Mouse (Mus musculus) embryonic facial prominence, embryonic 14.5 days (tissue): Measurements from ENCODE around the gene Sgms1. TPM values are rescaled to one million over a fixed set of nuclear protein-coding genes. Genes with fewer than 3 reads are reported as not detected.

Experiments
- ATAC-seq: fragments of 200-750 bp; cut with Nextera tagmentation; 2 replicates; pipeline ENCODE4 v1.8.0; 2017; ENCODE audit warnings: low read depth, moderate number of reproducible peaks, moderate TSS enrichment
- DNase-seq: peaks from one replicate; pipeline ENCODE4 v3.0.0-alpha.2; 2015; ENCODE audit warnings: low spot score
- H3K27ac ChIP-seq: fragments of 300-500 bp; sonication (generic); replicated peaks from 2 replicates; pipeline ENCODE4 v1.5.1; 2014; ENCODE audit warnings: low read depth, mild to moderate bottlenecking, low read length, moderate library complexity
- H3K27me3 ChIP-seq: fragments of 300-500 bp; sonication (generic); replicated peaks from 2 replicates; pipeline ENCODE4 v1.6.1; 2014; ENCODE audit warnings: low read length; ENCODE audit not compliant: control insufficient read depth, insufficient read depth
- H3K36me3 ChIP-seq: fragments of 300-500 bp; sonication (generic); 2 replicates; pipeline ENCODE4 v1.6.1; 2014; ENCODE audit warnings: low read length, mixed read lengths; ENCODE audit not compliant: control insufficient read depth, insufficient read depth
- H3K4me1 ChIP-seq: fragments of 300-500 bp; sonication (generic); 2 replicates; pipeline ENCODE4 v1.6.1; 2014; ENCODE audit warnings: antibody characterized with exemption, low read length; ENCODE audit not compliant: control insufficient read depth, insufficient read depth
- H3K4me2 ChIP-seq: fragments of 300-500 bp; sonication (generic); 2 replicates; pipeline ENCODE4 v1.6.1; 2014; ENCODE audit warnings: low read depth, mild to moderate bottlenecking, low read length, moderate library complexity, mixed read lengths
- H3K4me3 ChIP-seq: fragments of 300-500 bp; sonication (generic); 2 replicates; pipeline ENCODE4 v1.5.1; 2014; ENCODE audit warnings: low read depth, mild to moderate bottlenecking, low read length
- H3K9ac ChIP-seq: fragments of 300-500 bp; sonication (generic); 2 replicates; pipeline ENCODE4 v1.6.1; 2014; ENCODE audit warnings: low read depth, mild to moderate bottlenecking, low read length, moderate library complexity, mixed read lengths
- H3K9me3 ChIP-seq: fragments of 300-500 bp; sonication (generic); 2 replicates; pipeline ENCODE4 v1.6.1; 2016; ENCODE audit warnings: low read length; ENCODE audit not compliant: control insufficient read depth
- WGBS: fragments of 180-500 bp; shearing (Covaris S2); extraction: QIAGEN DNeasy Blood & Tissue Kit; methylation state at CpG from one replicate; pipeline ENCODE4 v1.1.7; 2014; 5-methylcytosine and 5-hydroxymethylcytosine counted together
- polyA plus RNA-seq: library from polyadenylated mRNA; unstranded; fragments of >200 nt; fragmentation: Nextera tagmentation; extraction: Ambion mirVana; gene quantifications from 2 replicates; pipeline ENCODE4 v1.2.1, GENCODE M21; 2014

Gene Sgms1
- polyA plus RNA-seq, 1 experiment from 2014 or later = 29.7 TPM

DNA sequence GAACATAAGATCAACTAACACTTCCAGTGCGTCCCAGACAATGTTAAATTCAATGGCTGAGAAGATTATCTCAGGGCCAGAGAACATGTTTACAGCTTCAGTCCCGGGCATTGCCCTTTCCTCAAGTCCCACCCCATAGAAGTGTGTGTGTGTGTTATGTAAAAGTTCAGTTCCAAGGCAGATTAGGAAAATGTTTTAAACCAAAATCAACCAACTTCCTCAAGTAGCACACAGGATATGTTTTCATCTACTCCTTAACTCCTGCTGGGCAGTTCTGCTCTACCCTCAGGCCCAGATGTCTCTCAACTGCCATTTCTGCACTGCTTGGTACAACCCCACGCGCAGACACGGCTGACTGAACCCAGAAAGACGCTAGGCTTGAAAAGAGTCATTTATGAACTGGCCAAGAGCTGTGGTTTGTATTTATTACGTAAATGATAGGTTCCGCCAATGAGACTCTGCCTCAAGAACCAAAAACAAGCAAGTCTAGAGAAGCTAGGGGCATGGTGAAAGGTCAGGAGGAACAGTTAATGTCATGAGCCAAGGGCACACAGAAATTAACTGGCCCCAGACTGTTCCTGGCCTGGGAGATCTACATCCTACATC, 134.7 kb downstream of the Sgms1 start:
- peak overlapping the region; percentile 48; the same call in 1 of the 2 replicates for H3K27ac ChIP-seq
- 34% methylated on average over 8 of the region's 8 CpGs for WGBS
- ATAC-seq = 0 out of 2 replicates have a peak, but pooled peaks have one; percentile 33

DNA sequence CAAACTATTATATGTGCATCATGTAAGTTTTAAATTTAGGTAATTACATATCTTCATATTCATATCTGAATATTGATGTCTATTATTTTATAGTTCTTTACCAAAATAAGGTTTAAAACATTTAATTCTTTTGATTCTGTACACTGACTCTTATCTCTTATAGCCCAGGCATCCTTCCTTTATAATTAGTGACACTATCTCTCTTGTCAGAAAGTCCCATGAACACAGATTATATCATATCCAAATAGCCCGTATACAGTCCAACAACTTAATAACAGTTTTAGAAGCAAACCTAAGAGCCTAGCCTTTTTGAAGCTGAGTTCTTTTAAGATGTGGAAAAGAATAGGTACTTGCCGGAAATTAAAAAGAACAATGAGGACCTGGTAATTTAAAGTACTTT, 135.3 kb downstream of the Sgms1 start:
- Histone ChIP-seq H3K36me3 (no peaks in the 10 kb centered on the region), H3K9me3 (no peaks in the 10 kb centered on the region), H3K9ac (no peak overlapping the region), H3K27ac (no peak overlapping the region), H3K4me1 (peaks cover 16% of the 10 kb centered on the region), H3K27me3 (no peaks in the 10 kb centered on the region), H3K4me3 (no peak overlapping the region), H3K4me2 (no peak overlapping the region)
- ATAC-seq = no peak
- no peak for DNase-seq
- 81% methylated on average over 2 of the region's 2 CpGs for WGBS

More for the DNA sequence above, 134.7 kb downstream of the Sgms1 start:
- no peaks in the 10 kb centered on the region for H3K36me3 ChIP-seq
- no peak overlapping the region for H3K9ac ChIP-seq
- H3K27me3 ChIP-seq = no peaks in the 10 kb centered on the region
- H3K4me3 ChIP-seq = no peak overlapping the region
- no peak for DNase-seq
- H3K4me2 ChIP-seq = no peak overlapping the region
- H3K9me3 ChIP-seq = no peaks in the 10 kb centered on the region
- H3K4me1 ChIP-seq = peaks cover 16% of the 10 kb centered on the region

DNA sequence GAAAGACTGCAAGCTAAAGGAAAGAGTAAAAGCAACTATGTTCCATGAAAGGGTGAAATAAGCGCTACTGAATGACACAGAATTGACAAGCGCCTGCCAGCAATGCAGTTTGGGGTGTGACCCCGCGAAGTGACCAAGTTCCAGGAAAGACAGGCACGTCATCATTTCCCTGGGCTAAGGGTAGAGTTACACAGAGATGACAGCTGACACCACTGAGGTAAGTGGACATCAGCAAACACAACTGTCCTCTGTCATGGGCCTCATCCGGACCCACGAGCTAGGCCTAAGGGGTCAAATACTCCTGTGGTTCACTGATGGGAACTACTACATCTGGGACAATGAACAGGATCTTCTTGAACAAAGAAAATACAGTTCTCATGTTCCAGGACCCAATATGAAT, 136.5 kb downstream of the Sgms1 start:
- H3K27ac ChIP-seq = no peak overlapping the region
- WGBS = 69% methylated on average over 7 of the region's 7 CpGs
- H3K9me3 ChIP-seq = no peaks in the 10 kb centered on the region
- no peak overlapping the region for H3K9ac ChIP-seq
- ATAC-seq (no peak), DNase-seq (no peak)
- H3K4me1 ChIP-seq = peaks cover 16% of the 10 kb centered on the region
- no peak overlapping the region for H3K4me3 ChIP-seq
- no peak overlapping the region for H3K4me2 ChIP-seq
- H3K36me3 ChIP-seq = no peaks in the 10 kb centered on the region
- H3K27me3 ChIP-seq = no peaks in the 10 kb centered on the region

DNA sequence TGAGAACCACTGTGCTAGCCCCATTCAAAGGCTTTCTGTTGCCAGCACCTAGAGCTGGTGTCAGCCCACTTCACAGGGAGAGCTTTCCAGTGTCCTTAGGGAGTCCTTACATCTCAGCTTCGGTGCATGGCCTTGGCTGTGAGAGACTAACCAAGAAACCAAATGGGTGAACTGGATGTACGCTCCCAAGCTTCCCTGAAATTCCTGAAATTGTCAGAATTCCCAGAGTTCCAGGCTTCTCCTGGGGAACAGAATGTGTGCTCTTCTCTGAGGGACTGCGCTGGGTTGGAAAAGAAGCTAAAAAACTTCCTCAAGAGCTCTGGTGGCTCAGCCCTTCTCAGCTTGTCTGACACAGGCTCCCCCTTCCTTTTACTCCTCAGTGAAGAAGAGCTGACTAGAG, 137.1 kb downstream of the Sgms1 start:
- no peak for DNase-seq
- H3K4me1 ChIP-seq = peaks cover 16% of the 10 kb centered on the region
- no peaks in the 10 kb centered on the region for H3K9me3 ChIP-seq
- no peak for ATAC-seq
- no peak overlapping the region for H3K27ac ChIP-seq
- no peaks in the 10 kb centered on the region for H3K27me3 ChIP-seq
- H3K36me3 ChIP-seq = no peaks in the 10 kb centered on the region
- 63% methylated on average over 3 of the region's 3 CpGs for WGBS
- no peak overlapping the region for H3K4me2 ChIP-seq
- no peak overlapping the region for H3K4me3 ChIP-seq
- no peak overlapping the region for H3K9ac ChIP-seq

DNA sequence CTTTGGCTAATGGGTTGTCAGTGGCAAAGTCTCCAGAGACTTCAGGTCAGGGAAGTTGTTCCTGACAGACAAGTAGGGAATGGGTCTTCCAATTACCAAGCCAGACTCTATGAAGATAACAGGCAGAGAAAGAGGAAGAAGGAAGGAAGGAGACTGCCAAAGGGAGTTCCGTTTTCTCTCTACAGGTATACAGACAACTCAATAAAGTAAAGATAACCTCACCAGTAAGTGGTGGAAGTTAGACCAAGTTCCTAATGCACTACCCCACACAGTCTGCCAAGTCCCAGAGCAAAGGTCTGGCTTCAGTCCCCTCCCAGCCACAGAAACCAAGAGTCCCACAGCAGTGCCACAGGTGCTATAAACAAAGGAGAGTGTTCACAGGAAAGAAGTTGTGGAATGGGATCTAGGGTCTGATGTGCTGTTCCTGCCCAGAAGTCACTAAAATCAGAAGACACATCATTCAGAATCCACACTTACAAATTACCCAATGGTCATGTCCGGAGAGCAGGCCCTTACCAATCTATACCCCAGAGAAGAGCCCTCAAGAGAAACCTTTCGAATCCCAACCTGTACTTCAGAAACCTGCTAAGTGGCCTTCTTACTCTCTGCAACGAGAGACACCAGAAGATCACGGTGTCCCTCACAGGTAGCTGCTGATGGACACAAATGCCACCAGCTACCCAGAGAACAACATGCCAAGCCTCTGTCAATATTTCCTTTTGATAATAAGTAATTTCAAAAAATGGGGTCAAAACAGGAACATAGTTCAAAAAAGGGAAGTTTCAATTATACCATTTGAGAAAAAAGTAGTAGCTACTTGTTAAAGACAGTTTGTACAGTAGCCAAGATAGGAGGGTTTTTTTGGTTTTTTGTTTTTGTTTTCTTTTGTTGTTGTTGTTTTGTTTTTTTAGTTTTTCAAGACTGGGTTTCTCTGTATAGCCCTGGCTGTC, 140.1 kb downstream of the Sgms1 start:
- H3K27ac ChIP-seq = no peak overlapping the region
- H3K4me3 ChIP-seq = no peak overlapping the region
- no peak for DNase-seq
- no peaks in the 10 kb centered on the region for H3K36me3 ChIP-seq
- H3K27me3 ChIP-seq = no peaks in the 10 kb centered on the region
- H3K9ac ChIP-seq = no peak overlapping the region
- H3K4me2 ChIP-seq = no peak overlapping the region
- ATAC-seq = no peak
- 87% methylated on average over 5 of the region's 5 CpGs for WGBS
- peaks cover under 1% of the 10 kb centered on the region; the same call in 1 of the 2 replicates for H3K4me1 ChIP-seq
- H3K9me3 ChIP-seq = no peaks in the 10 kb centered on the region

DNA sequence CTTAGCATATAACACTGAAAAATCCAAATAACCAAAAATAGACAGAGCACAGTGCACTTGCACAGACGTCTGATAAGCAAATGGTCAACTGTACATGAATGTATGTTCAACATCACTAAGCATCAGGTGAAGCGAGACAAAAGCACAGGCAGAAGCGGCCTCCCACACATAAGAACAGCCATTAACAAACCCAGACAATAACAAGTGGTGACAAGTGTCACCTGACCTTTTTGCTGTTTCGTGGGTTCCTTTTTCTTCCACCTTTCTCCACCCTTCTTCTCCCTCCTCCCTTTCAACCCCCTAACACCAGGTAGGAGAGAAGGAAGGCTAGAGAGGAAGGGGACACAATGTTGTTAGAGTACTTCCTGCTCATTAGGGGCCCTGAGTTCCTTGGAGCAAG, 144.6 kb downstream of the Sgms1 start:
- Histone ChIP-seq H3K27ac (no peak overlapping the region), H3K4me1 (no peaks in the 10 kb centered on the region), H3K9ac (no peak overlapping the region), H3K4me3 (no peak overlapping the region), H3K36me3 (no peaks in the 10 kb centered on the region), H3K27me3 (no peaks in the 10 kb centered on the region), H3K9me3 (no peaks in the 10 kb centered on the region), H3K4me2 (no peak overlapping the region)
- 70% methylated on average over 4 of the region's 4 CpGs for WGBS
- ATAC-seq (no peak), DNase-seq (no peak)

DNA sequence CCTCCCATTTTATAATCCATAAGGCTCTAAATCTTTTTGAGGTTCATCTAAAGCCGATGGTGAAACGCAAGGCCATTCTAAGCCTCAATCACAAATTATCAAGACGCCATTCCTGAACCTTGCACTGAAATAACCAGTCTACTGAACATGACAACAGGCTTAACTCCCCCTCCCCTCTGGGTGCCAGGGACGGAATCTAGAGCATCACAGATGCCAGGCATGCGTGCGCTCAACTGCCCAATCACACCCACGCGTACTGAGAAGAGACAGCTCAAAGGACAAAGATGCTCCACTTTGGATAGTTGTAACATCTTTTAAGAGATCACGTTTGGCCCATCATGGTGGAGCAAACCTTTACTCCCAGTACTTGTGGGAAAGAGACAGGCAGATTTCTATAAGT, 146.3 kb downstream of the Sgms1 start:
- no peak overlapping the region for H3K4me2 ChIP-seq
- DNase-seq (no peak), ATAC-seq (no peak)
- WGBS = 89% methylated on average over 9 of the region's 9 CpGs
- H3K27me3 ChIP-seq = no peaks in the 10 kb centered on the region
- H3K36me3 ChIP-seq = no peaks in the 10 kb centered on the region
- H3K4me3 ChIP-seq = no peak overlapping the region
- H3K27ac ChIP-seq = no peak overlapping the region
- H3K4me1 ChIP-seq = 0 out of 2 replicates have a peak, but pooled peaks cover 2% of the 10 kb centered on the region
- no peak overlapping the region for H3K9ac ChIP-seq
- H3K9me3 ChIP-seq = no peaks in the 10 kb centered on the region

DNA sequence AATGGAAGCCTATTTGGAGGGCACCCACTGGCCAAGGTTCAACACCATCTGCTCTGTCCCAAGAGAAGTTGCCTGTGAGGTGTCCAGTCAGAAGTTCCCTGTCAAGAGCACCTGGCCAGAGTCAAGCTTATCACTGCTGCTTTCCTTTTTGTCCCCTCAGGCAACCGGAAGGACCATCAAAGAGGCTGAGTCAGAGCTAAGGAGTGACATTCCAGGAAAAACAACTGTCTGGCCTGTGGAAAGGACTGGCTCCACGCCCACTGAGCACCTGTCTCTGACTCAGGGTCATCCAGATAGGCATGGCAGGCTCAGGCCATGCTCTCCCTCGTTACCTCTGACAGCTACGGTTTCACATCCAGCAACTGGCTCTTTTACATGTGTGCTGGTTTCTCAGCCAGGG, 147.4 kb downstream of the Sgms1 start:
- Histone ChIP-seq H3K27ac (no peak overlapping the region), H3K9ac (no peak overlapping the region), H3K4me1 (0 out of 2 replicates have a peak, but pooled peaks cover 8% of the 10 kb centered on the region), H3K27me3 (no peaks in the 10 kb centered on the region), H3K4me3 (no peak overlapping the region), H3K9me3 (no peaks in the 10 kb centered on the region), H3K36me3 (no peaks in the 10 kb centered on the region), H3K4me2 (no peak overlapping the region)
- ATAC-seq (no peak), DNase-seq (no peak)
- 71% methylated on average over 4 of the region's 4 CpGs for WGBS
